11 mouse cellular contexts compared by ENCODE assay signal in the genomic region with DNA sequence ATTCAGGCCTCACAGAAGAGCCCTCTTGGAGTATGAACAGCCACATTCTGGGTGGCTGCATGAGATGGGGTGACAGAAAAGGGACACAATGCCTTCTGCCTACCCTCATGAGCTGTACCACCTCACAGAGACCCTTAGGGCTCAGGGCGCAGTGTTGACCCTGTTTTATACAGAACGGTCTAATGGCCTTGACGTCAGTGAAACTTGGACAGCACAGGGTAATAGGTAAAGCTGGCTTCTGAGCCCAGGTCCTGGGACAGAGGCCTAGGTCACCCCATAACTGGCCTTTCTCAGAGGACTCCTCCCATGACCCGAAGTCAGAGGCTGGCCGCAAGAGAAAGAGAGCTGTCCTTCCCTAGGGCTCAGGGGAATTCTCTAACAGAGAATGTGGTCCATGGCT.
A peak's percentile ranks its signal among the peaks of the same experiment; 100 is the strongest.
DNase-seq lines count a peak whose midpoint lies in the region; ATAC-seq lines count a peak whose summit lies in the region.
"Had no signal": no experiment of that assay in that cellular context is flagged by ENCODE, and none has a peak within 500 bp of the region (broad histone marks: within the 10 kb centered on the region; RNA-seq: fewer than 3 reads in every experiment).

No protein-coding gene starts in this region.

- H3K4me3 ChIP-seq in heart, embryonic 12.5 days, result no peak overlapping the region
- H3K4me3 ChIP-seq in kidney, embryonic 16.5 days (ENCODE audit: low read length), result no peak overlapping the region
- H3K4me3 ChIP-seq in embryonic facial prominence, embryonic 10.5 days, result no peak overlapping the region
- H3K4me3 ChIP-seq in midbrain, embryonic 13.5 days (replicated peaks), result no peak overlapping the region
- H3K4me3 ChIP-seq: erythroblast, embryonic 14.5 days; liver, embryonic 15.5 days had no signal

- 83% methylated on average over 5 of the region's 5 CpGs for WGBS in heart, embryonic 12.5 days
- WGBS in kidney, embryonic 16.5 days, result 77% methylated on average over 5 of the region's 5 CpGs
- 68% methylated on average over 5 of the region's 5 CpGs for whole genome bisulfite sequencing in embryonic facial prominence, embryonic 10.5 days
- WGBS in midbrain, embryonic 13.5 days, result 70% methylated on average over 5 of the region's 5 CpGs

- no peaks in the 10 kb centered on the region for H3K9me3 ChIP-seq in heart, embryonic 12.5 days (replicated peaks)
- H3K9me3 ChIP-seq in kidney, embryonic 16.5 days (ENCODE audit: low read length), result no peaks in the 10 kb centered on the region
- H3K9me3 ChIP-seq in embryonic facial prominence, embryonic 10.5 days, result no peaks in the 10 kb centered on the region
- H3K9me3 ChIP-seq in midbrain, embryonic 13.5 days, result no peaks in the 10 kb centered on the region
- H3K9me3 ChIP-seq: liver, embryonic 15.5 days had no signal

- H3K27me3 ChIP-seq in heart, embryonic 12.5 days (replicated peaks), result peaks cover 36% of the 10 kb centered on the region
- no peaks in the 10 kb centered on the region for H3K27me3 ChIP-seq in kidney, embryonic 16.5 days (ENCODE audit: insufficient read depth, low read length)
- H3K27me3 ChIP-seq in embryonic facial prominence, embryonic 10.5 days (replicated peaks; ENCODE audit: low read depth, poor library complexity, severe bottlenecking), result peaks cover 8% of the 10 kb centered on the region; the same call in 1 of the 2 replicates
- H3K27me3 ChIP-seq in midbrain, embryonic 13.5 days, result peaks cover 3% of the 10 kb centered on the region; the same call in 1 of the 2 replicates
- H3K27me3 ChIP-seq: liver, embryonic 15.5 days had no signal

- no peak overlapping the region for H3K4me2 ChIP-seq in heart, embryonic 12.5 days
- H3K4me2 ChIP-seq in kidney, embryonic 16.5 days (replicated peaks; ENCODE audit: low read depth, low read length), result no peak overlapping the region
- no peak overlapping the region for H3K4me2 ChIP-seq in midbrain, embryonic 13.5 days (replicated peaks)
- H3K4me2 ChIP-seq: liver, embryonic 15.5 days had no signal

- H3K4me1 ChIP-seq in heart, embryonic 12.5 days (replicated peaks), result peaks cover 29% of the 10 kb centered on the region
- peaks cover 30% of the 10 kb centered on the region; the same call in 1 of the 2 replicates for H3K4me1 ChIP-seq in kidney, embryonic 16.5 days (ENCODE audit: insufficient read depth, low read length)
- H3K4me1 ChIP-seq in embryonic facial prominence, embryonic 10.5 days, result peaks cover 29% of the 10 kb centered on the region
- H3K4me1 ChIP-seq in midbrain, embryonic 13.5 days (replicated peaks), result peaks cover 22% of the 10 kb centered on the region
- H3K4me1 ChIP-seq: liver, embryonic 15.5 days had no signal

- H3K9ac ChIP-seq in heart, embryonic 12.5 days, result no peak overlapping the region
- H3K9ac ChIP-seq in kidney, embryonic 16.5 days (replicated peaks; ENCODE audit: low read length), result no peak overlapping the region
- H3K9ac ChIP-seq in midbrain, embryonic 13.5 days (replicated peaks), result no peak overlapping the region
- H3K9ac ChIP-seq: liver, embryonic 15.5 days had no signal

- no peaks in the 10 kb centered on the region for H3K36me3 ChIP-seq in heart, embryonic 12.5 days
- H3K36me3 ChIP-seq in kidney, embryonic 16.5 days (ENCODE audit: insufficient read depth, low read length), result no peaks in the 10 kb centered on the region
- H3K36me3 ChIP-seq in embryonic facial prominence, embryonic 10.5 days (replicated peaks), result no peaks in the 10 kb centered on the region
- H3K36me3 ChIP-seq in midbrain, embryonic 13.5 days, result no peaks in the 10 kb centered on the region
- H3K36me3 ChIP-seq: liver, embryonic 15.5 days had no signal

- no peak overlapping the region for H3K27ac ChIP-seq in heart, embryonic 12.5 days (ENCODE audit: poor library complexity, severe bottlenecking)
- H3K27ac ChIP-seq in kidney, embryonic 16.5 days (ENCODE audit: low read length), result no peak overlapping the region
- H3K27ac ChIP-seq in embryonic facial prominence, embryonic 10.5 days (replicated peaks), result peak overlapping the region; percentile 48
- no peak overlapping the region for H3K27ac ChIP-seq in midbrain, embryonic 13.5 days
- H3K27ac ChIP-seq: liver, embryonic 15.5 days had no signal

- ATAC-seq in heart, embryonic 12.5 days (ENCODE audit: insufficient number of reproducible peaks, low FRiP score), result 0 out of 2 replicates have a peak, but pooled peaks have one; percentile 20
- 0 out of 2 replicates have a peak, but pooled peaks have one; percentile 17 for ATAC-seq in kidney, embryonic 16.5 days (ENCODE audit: low FRiP score, low TSS enrichment)
- ATAC-seq in midbrain, embryonic 13.5 days, result peak; percentile 14; the same call in 1 of the 2 replicates

- no peak for DNase-seq in heart, adult 9 months (ENCODE audit: low spot score in 2 of 2)
- DNase-seq in kidney, adult 9 months, result no peak
- DNase-seq in embryonic facial prominence, embryonic 10.5 days (ENCODE audit: low spot score), result no peak
- no peak for DNase-seq in urinary bladder, postnatal 36 days (ENCODE audit: low spot score in 2 of 2)
- DNase-seq: cerebellum, postnatal 10 days; thymus, postnatal 4 days had no signal
